Mouse (Mus musculus): ENCODE data around the gene B4galt5.

Gene B4galt5

GRCm38 (mm10) chr2:167262433-167262832 lies 86.5 kb downstream of the B4galt5 start:
- in situ Hi-C loops (cut with MboI; ENCODE audit: low sequenced_read_pairs): no loop called here

GRCm38 (mm10) chr2:167261106-167261505 lies 87.9 kb downstream of the B4galt5 start:
- in situ Hi-C loops (cut with MboI; ENCODE audit: low sequenced_read_pairs): no loop called here

GRCm38 (mm10) chr2:167257790-167258189 lies 91.2 kb downstream of the B4galt5 start:
- in situ Hi-C loops (cut with MboI; ENCODE audit: low sequenced_read_pairs): no loop called here

GRCm38 (mm10) chr2:167254808-167255207 lies 94.2 kb downstream of the B4galt5 start:
- in situ Hi-C loops (cut with MboI; ENCODE audit: low sequenced_read_pairs): no loop called here

GRCm38 (mm10) chr2:167254185-167254584 lies 94.8 kb downstream of the B4galt5 start:
- in situ Hi-C loops (cut with MboI; ENCODE audit: low sequenced_read_pairs): no loop called here

GRCm38 (mm10) chr2:167253476-167253875 lies 95.5 kb downstream of the B4galt5 start:
- in situ Hi-C loops (cut with MboI; ENCODE audit: low sequenced_read_pairs): no loop called here

GRCm38 (mm10) chr2:167252057-167252687 lies 96.8 kb downstream of the B4galt5 start:
- in situ Hi-C loops (cut with MboI; ENCODE audit: low sequenced_read_pairs): no loop called here

GRCm38 (mm10) chr2:167250736-167251337 lies 98.1 kb downstream of the B4galt5 start:
- in situ Hi-C loops (cut with MboI; ENCODE audit: low sequenced_read_pairs): no loop called here

GRCm38 (mm10) chr2:167250003-167250735 lies 98.8 kb downstream of the B4galt5 start:
- in situ Hi-C loops (cut with MboI; ENCODE audit: low sequenced_read_pairs): no loop called here

GRCm38 (mm10) chr2:167249591-167249990 lies 99.4 kb downstream of the B4galt5 start:
- in situ Hi-C loops (cut with MboI; ENCODE audit: low sequenced_read_pairs): no loop called here
